Mouse (Mus musculus): Measurements from ENCODE around the gene Brinp3.

DNA sequence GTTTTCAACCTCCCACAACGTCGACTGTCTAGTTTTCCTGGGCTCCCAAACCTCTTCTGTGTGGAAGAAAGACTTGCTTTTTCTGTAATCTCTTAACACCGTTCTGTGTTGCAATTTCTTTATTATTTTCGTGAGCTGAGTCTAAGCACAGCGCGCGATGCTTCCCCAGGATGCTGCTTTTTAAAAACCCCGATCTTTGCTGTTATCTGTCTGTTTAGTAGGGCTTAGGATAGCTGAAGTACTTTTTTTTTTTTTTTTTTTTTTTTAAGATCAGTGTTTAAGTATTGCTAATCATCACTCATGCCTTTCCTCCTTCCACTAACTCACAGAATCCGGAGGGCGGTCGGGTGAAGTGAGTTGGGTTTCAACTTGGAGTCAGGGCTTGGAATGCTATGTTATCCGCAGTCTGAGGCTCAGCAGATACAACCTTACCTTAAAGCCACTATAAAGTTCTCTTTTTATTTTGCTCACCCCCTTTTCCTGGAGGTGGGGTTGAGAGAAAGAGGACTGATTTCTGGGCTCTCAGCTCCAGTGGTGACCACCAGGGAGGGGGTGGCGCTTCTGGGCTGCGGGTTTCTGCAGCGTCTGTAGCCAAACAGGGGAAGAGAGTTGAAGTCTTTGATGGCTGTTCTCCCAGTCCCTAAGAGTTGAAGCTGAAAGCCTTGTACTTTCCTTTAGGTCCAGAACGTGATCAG lies 3.7 kb downstream of the Brinp3 start:
- no peak for TF ChIP-seq POLR2A (IDR thresholded peaks at IDR 0.05; ENCODE audit: control insufficient read depth, extremely low read depth, insufficient read depth, low read length, poor library complexity)
- no peak for TF ChIP-seq CTCF (IDR thresholded peaks at IDR 0.05; ENCODE audit: borderline replicate concordance, control insufficient read depth, extremely low read depth, insufficient read depth, low read length, poor library complexity)

All from thymus, adult 2 months (tissue).